Mouse (Mus musculus) ES-E14 (cell line): ENCODE results near the gene Zfp652.

Source experiments
- CHD2 ChIP-seq: IDR thresholded peaks from 2 replicates; pipeline ENCODE4 v1.6.1; 2014; ENCODE audit warnings: mild to moderate bottlenecking, low read depth, low read length, inconsistent platforms
- MAFK ChIP-seq: IDR thresholded peaks from 2 replicates; pipeline ENCODE4 v1.6.1; 2014; ENCODE audit warnings: mild to moderate bottlenecking, low read depth, low read length, inconsistent platforms; ENCODE audit not compliant: insufficient read depth
- ZC3H11A ChIP-seq: IDR thresholded peaks from 2 replicates; pipeline ENCODE4 v1.6.1; 2012; ENCODE audit warnings: low read depth, mild to moderate bottlenecking, inconsistent platforms, low read length, borderline replicate concordance
- ZNF384 ChIP-seq: IDR thresholded peaks from 2 replicates; pipeline ENCODE4 v1.6.1; 2012; ENCODE audit warnings: low read depth, low read length, inconsistent platforms

DNA sequence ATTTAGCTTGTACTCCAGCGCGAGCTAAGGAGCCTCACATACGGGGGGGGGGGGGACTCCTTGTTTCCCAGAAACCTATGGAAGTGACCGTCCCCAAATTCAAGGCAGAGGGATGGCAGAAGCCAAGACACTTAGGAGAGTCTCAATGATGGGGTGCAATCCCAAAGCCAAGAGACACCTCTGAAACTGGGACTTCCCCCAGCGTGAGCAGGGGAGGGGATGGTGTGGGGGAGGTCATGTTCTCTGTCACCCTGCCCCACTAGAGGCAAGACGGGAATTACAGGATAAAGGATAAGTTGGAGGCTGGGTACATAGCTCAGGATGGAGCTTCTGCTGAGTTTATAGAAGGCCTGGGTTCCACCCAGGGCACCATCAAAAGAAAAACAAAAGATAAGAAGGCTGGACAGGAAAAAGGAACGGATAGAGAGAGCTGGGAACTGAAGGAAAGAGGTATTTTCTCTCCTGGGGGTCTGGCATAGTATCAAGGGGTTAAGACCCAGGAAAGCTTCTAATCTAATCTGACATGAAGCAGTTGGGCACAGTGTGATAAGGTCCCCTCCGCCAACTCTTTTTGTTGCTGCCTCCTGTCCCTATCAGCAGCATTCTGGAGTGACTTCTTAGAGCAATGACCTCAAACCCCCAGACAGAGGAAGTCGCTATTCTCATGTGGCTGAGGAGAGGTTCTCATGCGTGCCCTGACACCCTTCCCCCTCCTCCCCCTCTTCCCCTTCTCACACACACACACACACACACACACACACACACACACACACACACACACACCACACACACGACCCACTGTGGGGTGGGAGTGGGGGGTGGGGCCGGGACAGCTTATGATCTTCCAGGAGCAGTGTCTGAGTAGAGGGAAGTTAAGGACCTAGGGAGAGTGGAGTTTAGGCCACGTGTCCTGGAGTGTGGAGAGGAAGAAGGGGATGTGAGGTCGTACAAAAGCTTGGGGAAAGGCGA is 122.6 kb downstream of the Zfp652 start:
- TF ChIP-seq CHD2 (no peak), ZNF384 (no peak), ZC3H11A (no peak), MAFK (no peak)
